11 mouse cellular contexts compared by ENCODE assay signal in genomic region chr7:49527495-49527894, GRCm38 (mm10).
DNase-seq lines count a peak whose midpoint lies in the region; ATAC-seq and TF ChIP-seq lines count a peak whose summit lies in the region.
"Had no signal": no experiment of that assay in that cellular context is flagged by ENCODE, and none has a peak within 500 bp of the region (broad histone marks: within the 10 kb centered on the region; RNA-seq: fewer than 3 reads in every experiment).

No protein-coding gene starts in this region.

- intact Hi-C loops in heart, adult 2 months (cut with DNase I), result no loop called here

- 12% methylated on average over 4 of the region's 4 CpGs for WGBS in heart, embryonic 14.5 days
- WGBS in heart, adult 2 months, result 40% methylated on average over 4 of the region's 4 CpGs

- H3K27me3 ChIP-seq in heart, embryonic 14.5 days (ENCODE audit: control insufficient read depth, insufficient read depth, low read length), result no peaks in the 10 kb centered on the region
- no peaks in the 10 kb centered on the region for H3K27me3 ChIP-seq in heart, adult 2 months (ENCODE audit: control insufficient read depth, insufficient read depth, low read length)
- H3K27me3 ChIP-seq: neural tube, embryonic 13.5 days had no signal

- H3K4me2 ChIP-seq in heart, embryonic 14.5 days (ENCODE audit: low read length), result peak overlapping the region; percentile 49
- H3K4me2 ChIP-seq: neural tube, embryonic 13.5 days had no signal

- no peak for DNase-seq in heart, adult 2 months
- peak; percentile 23 for DNase-seq in thymus, postnatal 4 days
- DNase-seq in thymus, adult 18-20 months, result no peak
- DNase-seq in kidney, postnatal 10 days, result peak; percentile 58
- DNase-seq in testis, postnatal 14 days (ENCODE audit: low spot score), result peak; percentile 37
- DNase-seq in spleen, adult 12 weeks (ENCODE audit: low spot score), result no peak
- no peak for DNase-seq in ovary, postnatal 36 days (ENCODE audit: low spot score)
- DNase-seq: cerebellum, adult 8-10 months had no signal

- peak overlapping the region; percentile 53 for H3K9ac ChIP-seq in heart, embryonic 14.5 days (ENCODE audit: low read length)
- H3K9ac ChIP-seq in heart, adult 2 months (ENCODE audit: low read depth, low read length), result no peak overlapping the region
- H3K9ac ChIP-seq: neural tube, embryonic 13.5 days had no signal

- no peak for TF ChIP-seq POLR2A in heart, adult 2 months (IDR thresholded peaks at IDR 0.05; ENCODE audit: insufficient read depth, low read depth, low read length)

- H3K27ac ChIP-seq in heart, embryonic 14.5 days (replicated peaks in 1 of 2; ENCODE audit: control insufficient read depth in 1 of 2, insufficient read depth in 1 of 2, low read depth in 2 of 2, low read length in 2 of 2), result peak overlapping the region; percentile 53 to 61
- no peak overlapping the region for H3K27ac ChIP-seq in heart, adult 2 months
- H3K27ac ChIP-seq: neural tube, embryonic 13.5 days had no signal

- H3K79me2 ChIP-seq in heart, adult 2 months (replicated peaks; ENCODE audit: control insufficient read depth, insufficient read depth, low read length), result no peaks in the 10 kb centered on the region

- no peaks in the 10 kb centered on the region for H3K36me3 ChIP-seq in heart, embryonic 14.5 days (ENCODE audit: control insufficient read depth, insufficient read depth, low read length)
- H3K36me3 ChIP-seq in heart, adult 2 months (ENCODE audit: control insufficient read depth, insufficient read depth, low read length), result no peaks in the 10 kb centered on the region; the same call in 1 of the 2 replicates
- H3K36me3 ChIP-seq: neural tube, embryonic 13.5 days had no signal

- no peak for TF ChIP-seq CTCF in heart, adult 2 months (IDR thresholded peaks at IDR 0.05)

- no peak for ATAC-seq in heart, embryonic 14.5 days (ENCODE audit: insufficient number of reproducible peaks, insufficient read depth, low FRiP score, low read depth)
- ATAC-seq: forebrain, embryonic 14.5 days had no signal

- no peaks in the 10 kb centered on the region for H3K9me3 ChIP-seq in heart, embryonic 14.5 days (ENCODE audit: control insufficient read depth, low read length)
- H3K9me3 ChIP-seq: neural tube, embryonic 13.5 days had no signal

- peaks cover 21 to 40% of the 10 kb centered on the region in 2 experiments for H3K4me1 ChIP-seq in heart, embryonic 14.5 days (ENCODE audit: control insufficient read depth in 2 of 2, insufficient read depth in 2 of 2, low read length in 2 of 2)
- no peaks in the 10 kb centered on the region; the same call in none of the 2 replicates for H3K4me1 ChIP-seq in heart, adult 2 months (ENCODE audit: control insufficient read depth, insufficient read depth, low read length)

- H3K4me3 ChIP-seq in heart, embryonic 14.5 days (ENCODE audit: control insufficient read depth in 1 of 2, insufficient read depth in 1 of 2, low read depth in 1 of 2, low read length in 2 of 2), result peak overlapping the region in 1 of 2 experiments; percentile 6; a peak in 1 of 4 replicates
- no peak overlapping the region for H3K4me3 ChIP-seq in heart, adult 2 months
- H3K4me3 ChIP-seq: neural tube, embryonic 13.5 days had no signal

- TF ChIP-seq EP300 in heart, adult 2 months (IDR thresholded peaks at IDR 0.05; ENCODE audit: insufficient read depth, low read depth, low read length), result no peak

Comparison
In these comparisons a context has a peak if more than half of its experiments do, and no peak if none do; other contexts are left out.
1. DNase-seq: peak in thymus, postnatal 4 days (single experiment), kidney, postnatal 10 days (single experiment) and testis, postnatal 14 days (single experiment); none in heart, adult 2 months (0 of 2), thymus, adult 18-20 months (0 of 2), spleen, adult 12 weeks (single experiment) and ovary, postnatal 36 days (single experiment).